21 mouse cellular contexts compared by ENCODE assay signal in the genomic region with DNA sequence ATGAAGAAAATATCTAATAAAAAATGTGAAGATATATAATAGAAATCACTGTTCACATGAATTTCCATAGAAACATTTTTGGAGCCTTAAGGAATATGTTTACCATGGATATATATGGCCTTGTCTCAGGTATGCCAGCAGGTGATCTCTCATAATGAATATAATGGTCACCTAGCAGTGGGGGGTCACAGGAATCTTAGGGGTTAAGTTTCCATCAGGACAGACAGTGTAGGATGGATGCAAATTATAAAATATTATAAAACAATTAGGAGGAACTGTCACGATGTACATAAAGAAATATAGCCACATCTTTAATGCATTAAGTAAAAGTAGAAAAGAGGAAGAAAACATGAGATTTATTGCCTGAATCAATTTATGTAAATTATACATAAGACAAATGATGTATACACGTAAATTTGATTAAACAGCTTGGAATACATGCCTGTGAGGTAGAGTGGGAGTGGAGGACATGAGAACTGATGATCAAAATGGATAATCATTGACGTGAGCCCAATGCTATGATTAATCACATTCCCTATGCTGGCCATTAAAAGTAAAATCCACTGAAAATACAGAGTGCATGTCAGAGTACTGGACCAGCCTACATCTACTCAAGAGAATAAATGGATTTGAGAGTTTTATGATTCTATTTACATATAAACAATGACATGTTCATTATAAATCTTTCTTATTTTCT.
A peak's percentile ranks its signal among the peaks of the same experiment; 100 is the strongest.
DNase-seq lines count a peak whose midpoint lies in the region; ATAC-seq and TF ChIP-seq lines count a peak whose summit lies in the region.
"Had no signal": no experiment of that assay in that cellular context is flagged by ENCODE, and none has a peak within 500 bp of the region (broad histone marks: within the 10 kb centered on the region; RNA-seq: fewer than 3 reads in every experiment).

No protein-coding gene starts in this region.

- H3K27me3 ChIP-seq in hindbrain, embryonic 12.5 days: no peaks in the 10 kb centered on the region
- no peaks in the 10 kb centered on the region for H3K27me3 ChIP-seq in hindbrain, postnatal 0 days (ENCODE audit: insufficient read depth, low read length)
- H3K27me3 ChIP-seq in neural tube, embryonic 11.5 days (ENCODE audit: control insufficient read depth, insufficient read depth, low read length): no peaks in the 10 kb centered on the region
- H3K27me3 ChIP-seq: embryonic facial prominence, embryonic 13.5 days; embryonic facial prominence, embryonic 15.5 days; forebrain, embryonic 12.5 days had no signal

- no peak overlapping the region for H3K4me2 ChIP-seq in hindbrain, embryonic 12.5 days (replicated peaks)
- no peak overlapping the region for H3K4me2 ChIP-seq in hindbrain, postnatal 0 days (ENCODE audit: low read depth, low read length)
- no peak overlapping the region for H3K4me2 ChIP-seq in neural tube, embryonic 11.5 days (ENCODE audit: low read depth)
- H3K4me2 ChIP-seq: embryonic facial prominence, embryonic 13.5 days; embryonic facial prominence, embryonic 15.5 days; forebrain, embryonic 12.5 days had no signal

- 73% methylated on average over 3 of the region's 3 CpGs for WGBS in hindbrain, embryonic 12.5 days
- 74% methylated on average over 3 of the region's 3 CpGs for WGBS in hindbrain, postnatal 0 days
- 80% methylated on average over 3 of the region's 3 CpGs for WGBS in neural tube, embryonic 11.5 days

- no peak for TF ChIP-seq CTCF in hindbrain, postnatal 0 days (IDR thresholded peaks at IDR 0.05; ENCODE audit: low read depth)

- no peaks in the 10 kb centered on the region for H3K36me3 ChIP-seq in hindbrain, embryonic 12.5 days
- no peaks in the 10 kb centered on the region for H3K36me3 ChIP-seq in hindbrain, postnatal 0 days (ENCODE audit: insufficient read depth, low read length)
- H3K36me3 ChIP-seq in neural tube, embryonic 11.5 days (ENCODE audit: control insufficient read depth, insufficient read depth, low read length): no peaks in the 10 kb centered on the region
- H3K36me3 ChIP-seq: embryonic facial prominence, embryonic 13.5 days; embryonic facial prominence, embryonic 15.5 days; forebrain, embryonic 10.5 days; forebrain, embryonic 12.5 days had no signal

- no peak overlapping the region for H3K9ac ChIP-seq in hindbrain, embryonic 12.5 days
- no peak overlapping the region for H3K9ac ChIP-seq in hindbrain, postnatal 0 days (replicated peaks; ENCODE audit: low read length)
- H3K9ac ChIP-seq in neural tube, embryonic 11.5 days (ENCODE audit: low read length): no peak overlapping the region
- H3K9ac ChIP-seq: embryonic facial prominence, embryonic 13.5 days; embryonic facial prominence, embryonic 15.5 days; forebrain, embryonic 12.5 days had no signal

- H3K27ac ChIP-seq in hindbrain, embryonic 12.5 days: no peak overlapping the region
- no peak overlapping the region for H3K27ac ChIP-seq in hindbrain, postnatal 0 days
- H3K27ac ChIP-seq in neural tube, embryonic 11.5 days (ENCODE audit: low read depth, low read length): no peak overlapping the region
- H3K27ac ChIP-seq: embryonic facial prominence, embryonic 13.5 days; embryonic facial prominence, embryonic 15.5 days; forebrain, embryonic 10.5 days; forebrain, embryonic 12.5 days had no signal

- H3K9me3 ChIP-seq in hindbrain, embryonic 12.5 days (replicated peaks): no peaks in the 10 kb centered on the region
- no peaks in the 10 kb centered on the region for H3K9me3 ChIP-seq in hindbrain, postnatal 0 days (ENCODE audit: low read length)
- H3K9me3 ChIP-seq in neural tube, embryonic 11.5 days (ENCODE audit: control insufficient read depth, low read length): no peaks in the 10 kb centered on the region
- H3K9me3 ChIP-seq: embryonic facial prominence, embryonic 13.5 days; embryonic facial prominence, embryonic 15.5 days; forebrain, embryonic 10.5 days; forebrain, embryonic 12.5 days had no signal

- DNase-seq in hindbrain, postnatal 0 days (ENCODE audit: low spot score): no peak
- DNase-seq in neural tube, embryonic 11.5 days (ENCODE audit: low spot score): no peak
- no peak for DNase-seq in neural tube, embryonic 10.5 days (ENCODE audit: extremely low spot score, low spot score)
- DNase-seq: adrenal gland, adult 2 months; adrenal gland, postnatal 10 days; adrenal gland, postnatal 25 days; cerebellum, adult 11 months; cerebellum, adult 18-20 months; cerebellum, adult 8-10 months; cerebellum, adult 9-11 months; cerebellum, postnatal 14 days; cerebellum, postnatal 36 days; embryo, embryonic 11 days had no signal

- no peak overlapping the region for H3K4me3 ChIP-seq in hindbrain, embryonic 12.5 days
- H3K4me3 ChIP-seq in hindbrain, postnatal 0 days (ENCODE audit: low read length): no peak overlapping the region
- no peak overlapping the region for H3K4me3 ChIP-seq in neural tube, embryonic 11.5 days (ENCODE audit: low read depth, low read length)
- H3K4me3 ChIP-seq: embryonic facial prominence, embryonic 13.5 days; embryonic facial prominence, embryonic 15.5 days; erythroblast, embryonic 14.5 days; forebrain, embryonic 10.5 days; forebrain, embryonic 12.5 days had no signal

- 0 out of 2 replicates have a peak, but pooled peaks have one; percentile 60 for ATAC-seq in hindbrain, embryonic 12.5 days (ENCODE audit: low FRiP score)
- no peak for ATAC-seq in hindbrain, postnatal 0 days
- ATAC-seq in neural tube, embryonic 11.5 days (ENCODE audit: insufficient read depth, low FRiP score, low TSS enrichment): 0 out of 2 replicates have a peak, but pooled peaks have one; percentile 20
- ATAC-seq: forebrain, embryonic 14.5 days; forebrain, embryonic 16.5 days had no signal

- no peaks in the 10 kb centered on the region for H3K4me1 ChIP-seq in hindbrain, embryonic 12.5 days
- H3K4me1 ChIP-seq in hindbrain, postnatal 0 days (ENCODE audit: insufficient read depth, low read length): no peaks in the 10 kb centered on the region
- H3K4me1 ChIP-seq in neural tube, embryonic 11.5 days (ENCODE audit: control insufficient read depth, insufficient read depth, low read length): no peaks in the 10 kb centered on the region
- H3K4me1 ChIP-seq: embryonic facial prominence, embryonic 13.5 days; embryonic facial prominence, embryonic 15.5 days; forebrain, embryonic 10.5 days; forebrain, embryonic 12.5 days had no signal
